Mouse (Mus musculus) embryonic facial prominence, embryonic 11.5 days (tissue): ENCODE measurements at regions not wholly inside any gene's neighbourhood (a gene's known extent, or its start where the extent isn't known, plus 50 kb on each side); places are given as distances from the start of the nearest gene placed in this dataset.

Experiments used
- ATAC-seq: fragments of 200-750 bp; cut with Nextera tagmentation; replicated peaks from 2 replicates; pipeline ENCODE4 v1.8.0; 2017; ENCODE audit warnings: low read depth; ENCODE audit not compliant: insufficient number of reproducible peaks, low FRiP score, low TSS enrichment
- DNase-seq: peaks from one replicate; pipeline ENCODE4 v3.0.0-alpha.2; 2015; ENCODE audit warnings: low spot score
- H3K27ac ChIP-seq: fragments of 300-500 bp; sonication (generic); replicated peaks from 2 replicates; pipeline ENCODE4 v1.5.1; 2014; ENCODE audit warnings: mild to moderate bottlenecking, low read depth, low read length, control low read depth
- H3K27me3 ChIP-seq: fragments of 300-500 bp; sonication (generic); 2 replicates; pipeline ENCODE4 v1.6.1; 2014; ENCODE audit warnings: mild to moderate bottlenecking, low read length, moderate library complexity, mixed read lengths; ENCODE audit not compliant: control insufficient read depth, insufficient read depth
- H3K36me3 ChIP-seq: fragments of 300-500 bp; sonication (generic); replicated peaks from 2 replicates; pipeline ENCODE4 v1.6.1; 2014; ENCODE audit warnings: low read depth, mild to moderate bottlenecking, low read length, moderate library complexity, mixed read lengths; ENCODE audit not compliant: control insufficient read depth, insufficient read depth
- H3K4me1 ChIP-seq: fragments of 300-500 bp; sonication (generic); 2 replicates; pipeline ENCODE4 v1.6.1; 2014; ENCODE audit warnings: low read length, mixed read lengths; ENCODE audit not compliant: control insufficient read depth, insufficient read depth
- H3K4me2 ChIP-seq: fragments of 300-500 bp; sonication (generic); 2 replicates; pipeline ENCODE4 v1.6.1; 2014; ENCODE audit warnings: low read depth, mild to moderate bottlenecking, control low read depth, low read length, moderate library complexity
- H3K4me3 ChIP-seq: fragments of 300-500 bp; sonication (generic); 2 replicates; pipeline ENCODE4 v1.5.1; 2014; ENCODE audit warnings: low read depth, low read length, control low read depth
- H3K9ac ChIP-seq: fragments of 300-500 bp; sonication (generic); replicated peaks from 2 replicates; pipeline ENCODE4 v1.6.1; 2014; ENCODE audit warnings: mild to moderate bottlenecking, control low read depth, low read length
- H3K9me3 ChIP-seq: fragments of 300-500 bp; sonication (generic); replicated peaks from 2 replicates; pipeline ENCODE4 v1.6.1; 2016; ENCODE audit warnings: mild to moderate bottlenecking, low read length, inconsistent platforms, mixed read lengths; ENCODE audit not compliant: control insufficient read depth
- WGBS: fragments of 180-500 bp; shearing (Covaris S2); extraction: QIAGEN DNeasy Blood & Tissue Kit; methylation state at CpG from one replicate; pipeline ENCODE4 v1.1.7; 2014; 5-methylcytosine and 5-hydroxymethylcytosine counted together

GRCm38 (mm10) chr15:64510649-64511048 is 306.8 kb upstream of the Gm21798 start:
- Histone ChIP-seq H3K9me3 (no peaks in the 10 kb centered on the region), H3K4me3 (no peak overlapping the region), H3K4me2 (no peak overlapping the region), H3K27ac (no peak overlapping the region), H3K9ac (no peak overlapping the region), H3K27me3 (no peaks in the 10 kb centered on the region), H3K4me1 (no peaks in the 10 kb centered on the region), H3K36me3 (no peaks in the 10 kb centered on the region)
- 71% methylated on average over 2 of the region's 2 CpGs for WGBS
- ATAC-seq: no peak
- DNase-seq: no peak

- H3K4me1 ChIP-seq: no peaks in the 10 kb centered on the region
- H3K27ac ChIP-seq: no peak overlapping the region
- no peaks in the 10 kb centered on the region for H3K36me3 ChIP-seq
- no peak overlapping the region for H3K4me3 ChIP-seq
- no peaks in the 10 kb centered on the region for H3K9me3 ChIP-seq
- H3K9ac ChIP-seq: no peak overlapping the region
- H3K27me3 ChIP-seq: no peaks in the 10 kb centered on the region
- no peak overlapping the region for H3K4me2 ChIP-seq
- DNase-seq (no peak), ATAC-seq (no peak)
- 40% methylated on average over 2 of the region's 2 CpGs for WGBS
Observed at GRCm38 (mm10) chr15:64511176-64511575, 306.3 kb upstream of the Gm21798 start.

GRCm38 (mm10) chr15:64512615-64513014 is 304.9 kb upstream of the Gm21798 start:
- no peak overlapping the region for H3K27ac ChIP-seq
- H3K4me2 ChIP-seq: no peak overlapping the region
- DNase-seq (no peak), ATAC-seq (no peak)
- H3K27me3 ChIP-seq: no peaks in the 10 kb centered on the region
- H3K9me3 ChIP-seq: no peaks in the 10 kb centered on the region
- H3K36me3 ChIP-seq: no peaks in the 10 kb centered on the region
- 90% methylated on average over 3 of the region's 3 CpGs for WGBS
- H3K9ac ChIP-seq: no peak overlapping the region
- H3K4me1 ChIP-seq: no peaks in the 10 kb centered on the region
- H3K4me3 ChIP-seq: no peak overlapping the region

- Histone ChIP-seq H3K9ac (no peak overlapping the region), H3K4me3 (no peak overlapping the region), H3K27ac (no peak overlapping the region), H3K4me1 (no peaks in the 10 kb centered on the region), H3K36me3 (no peaks in the 10 kb centered on the region), H3K4me2 (no peak overlapping the region), H3K27me3 (no peaks in the 10 kb centered on the region), H3K9me3 (no peaks in the 10 kb centered on the region)
- ATAC-seq: no peak
- no peak for DNase-seq
Observed at GRCm38 (mm10) chr15:64513501-64514097, 303.9 kb upstream of the Gm21798 start.

- no peak overlapping the region for H3K9ac ChIP-seq
- ATAC-seq: no peak
- H3K4me1 ChIP-seq: no peaks in the 10 kb centered on the region
- H3K36me3 ChIP-seq: no peaks in the 10 kb centered on the region
- no peak overlapping the region for H3K4me3 ChIP-seq
- H3K27ac ChIP-seq: no peak overlapping the region
- H3K4me2 ChIP-seq: no peak overlapping the region
- no peaks in the 10 kb centered on the region for H3K9me3 ChIP-seq
- no peak for DNase-seq
- no peaks in the 10 kb centered on the region for H3K27me3 ChIP-seq
Observed at GRCm38 (mm10) chr15:64515179-64515578, 302.3 kb upstream of the Gm21798 start.

GRCm38 (mm10) chr15:64519207-64519628 is 298.3 kb upstream of the Gm21798 start:
- H3K27ac ChIP-seq: no peak overlapping the region
- 85% methylated on average over 4 of the region's 4 CpGs for WGBS
- ATAC-seq (no peak), DNase-seq (no peak)
- H3K4me3 ChIP-seq: no peak overlapping the region
- H3K4me1 ChIP-seq: no peaks in the 10 kb centered on the region
- no peaks in the 10 kb centered on the region for H3K36me3 ChIP-seq
- H3K4me2 ChIP-seq: no peak overlapping the region
- H3K9ac ChIP-seq: no peak overlapping the region
- no peaks in the 10 kb centered on the region for H3K27me3 ChIP-seq
- H3K9me3 ChIP-seq: no peaks in the 10 kb centered on the region

GRCm38 (mm10) chr15:64520568-64520967 is 296.9 kb upstream of the Gm21798 start:
- Histone ChIP-seq H3K4me3 (no peak overlapping the region), H3K9me3 (no peaks in the 10 kb centered on the region), H3K4me2 (no peak overlapping the region), H3K36me3 (no peaks in the 10 kb centered on the region), H3K9ac (no peak overlapping the region), H3K27ac (no peak overlapping the region), H3K27me3 (no peaks in the 10 kb centered on the region), H3K4me1 (no peaks in the 10 kb centered on the region)
- ATAC-seq: no peak
- WGBS: 95% methylated on average over 5 of the region's 5 CpGs
- no peak for DNase-seq

GRCm38 (mm10) chr15:64532260-64533120 is 285.0 kb upstream of the Gm21798 start:
- 62% methylated on average over 6 of the region's 6 CpGs for WGBS

More at GRCm38 (mm10) chr15:64532260-64533120, 285.0 kb upstream of the Gm21798 start:
- no peaks in the 10 kb centered on the region for H3K27me3 ChIP-seq
- H3K4me1 ChIP-seq: no peaks in the 10 kb centered on the region
- no peaks in the 10 kb centered on the region for H3K9me3 ChIP-seq
- no peak overlapping the region for H3K27ac ChIP-seq
- no peak overlapping the region for H3K9ac ChIP-seq
- no peak overlapping the region for H3K4me2 ChIP-seq
- ATAC-seq: no peak
- H3K4me3 ChIP-seq: no peak overlapping the region
- H3K36me3 ChIP-seq: no peaks in the 10 kb centered on the region
- DNase-seq: no peak
